In the genomic region with DNA sequence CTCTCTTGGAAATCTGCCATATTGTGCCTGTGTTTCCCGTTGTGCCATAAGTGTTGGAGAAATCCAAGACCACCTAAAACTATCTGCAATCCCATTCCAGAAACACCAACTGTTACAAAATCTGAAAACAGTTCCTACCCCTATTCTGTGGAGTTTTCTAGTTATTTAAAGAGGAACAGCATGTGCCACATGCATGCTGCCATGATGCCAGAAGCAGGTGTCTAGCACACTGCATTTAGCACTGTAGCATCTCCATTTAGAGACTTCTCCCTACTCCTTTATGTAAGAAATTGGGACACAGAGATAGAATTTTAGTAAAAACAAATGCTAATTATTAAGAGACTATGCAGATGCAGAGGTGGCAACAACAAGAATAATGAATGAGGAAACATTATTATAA, we compare ENCODE assay signal across 18 mouse cellular contexts.
A peak's percentile ranks its signal among the peaks of the same experiment; 100 is the strongest.
DNase-seq lines count a peak whose midpoint lies in the region.
"Had no signal": no experiment of that assay in that cellular context is flagged by ENCODE, and none has a peak within 500 bp of the region (broad histone marks: within the 10 kb centered on the region; RNA-seq: fewer than 3 reads in every experiment).

No protein-coding gene starts in this region.

- intact Hi-C loops in heart, postnatal 25 days (cut with DNase I), result no loop called here

- peak; percentile 12 for DNase-seq in cerebellum, postnatal 10 days
- no peak for DNase-seq in cerebellum, adult 11 months
- DNase-seq in layer of hippocampus, adult 11-12 months (ENCODE audit: low spot score), result peak; percentile 34
- no peak for DNase-seq in layer of hippocampus, postnatal 36 days
- peak; percentile 35 to 68 for DNase-seq in right cerebral cortex, postnatal 10 days (ENCODE audit: low spot score in 2 of 2)
- DNase-seq in right cerebral cortex, postnatal 14 days, result no peak
- DNase-seq in right cerebral cortex, postnatal 36 days (ENCODE audit: low spot score in 2 of 2), result peak; percentile 26 to 40
- DNase-seq in heart, postnatal 25 days (ENCODE audit: low spot score), result no peak
- DNase-seq: adrenal gland, postnatal 10 days; cerebellum, adult 9-10 months; gastrocnemius, postnatal 25 days; heart, adult 2 months; heart, postnatal 14 days; kidney, adult 11 months; kidney, postnatal 4 days; lung, adult 18-20 months; lung, postnatal 10 days; thymus, postnatal 36 days had no signal

Comparison
In these comparisons a context has a peak if more than half of its experiments do, and no peak if none do; other contexts are left out.
1. DNase-seq: peak in cerebellum, postnatal 10 days (2 of 2), layer of hippocampus, adult 11-12 months (single experiment), right cerebral cortex, postnatal 10 days (2 of 2) and right cerebral cortex, postnatal 36 days (2 of 2); none in cerebellum, adult 11 months (single experiment), layer of hippocampus, postnatal 36 days (0 of 2), right cerebral cortex, postnatal 14 days (single experiment) and heart, postnatal 25 days (single experiment).